Mouse (Mus musculus) hindbrain, embryonic 14.5 days (tissue): ENCODE data around the gene Fbln2. TPM values are rescaled to one million over a fixed set of nuclear protein-coding genes. Genes with fewer than 3 reads are reported as not detected.

Experiments
- ATAC-seq: fragments of 200-750 bp; cut with Nextera tagmentation; 2 replicates; pipeline ENCODE4 v1.8.0; 2017; ENCODE audit warnings: moderate number of reproducible peaks, mild to moderate bottlenecking, moderate TSS enrichment, moderate library complexity; ENCODE audit not compliant: low FRiP score
- DNase-seq: peaks from one replicate; pipeline ENCODE4 v3.0.0-alpha.2; 2015; ENCODE audit warnings: low spot score
- H3K27ac ChIP-seq: fragments of 300-500 bp; sonication (generic); 2 replicates; pipeline ENCODE4 v1.5.1; 2014; ENCODE audit warnings: mild to moderate bottlenecking, moderate library complexity
- H3K27me3 ChIP-seq: fragments of 300-500 bp; sonication (generic); 2 replicates; pipeline ENCODE4 v1.6.1; 2014; ENCODE audit warnings: mild to moderate bottlenecking, low read length, mixed read lengths; ENCODE audit not compliant: control insufficient read depth, insufficient read depth
- H3K36me3 ChIP-seq: fragments of 300-500 bp; sonication (generic); replicated peaks from 2 replicates; pipeline ENCODE4 v1.6.1; 2014; ENCODE audit not compliant: control insufficient read depth, insufficient read depth
- H3K4me1 ChIP-seq: fragments of 300-500 bp; sonication (generic); replicated peaks from 2 replicates; pipeline ENCODE4 v1.6.1; 2014; ENCODE audit warnings: antibody characterized with exemption, low read length, mixed read lengths; ENCODE audit not compliant: control insufficient read depth, insufficient read depth
- H3K4me2 ChIP-seq: fragments of 300-500 bp; sonication (generic); replicated peaks from 2 replicates; pipeline ENCODE4 v1.6.1; 2014; ENCODE audit warnings: mild to moderate bottlenecking, moderate library complexity
- H3K4me3 ChIP-seq: fragments of 300-500 bp; sonication (generic); replicated peaks from 2 replicates; pipeline ENCODE4 v1.5.1; 2014; ENCODE audit warnings: mild to moderate bottlenecking, low read length
- H3K9ac ChIP-seq: fragments of 300-500 bp; sonication (generic); 2 replicates; pipeline ENCODE4 v1.6.1; 2014
- H3K9me3 ChIP-seq: fragments of 300-500 bp; sonication (generic); 2 replicates; pipeline ENCODE4 v1.6.1; 2016; ENCODE audit warnings: low read length; ENCODE audit not compliant: control insufficient read depth
- WGBS: fragments of 180-500 bp; shearing (Covaris S2); extraction: QIAGEN DNeasy Blood & Tissue Kit; methylation state at CpG from one replicate; pipeline ENCODE4 v1.1.7; 2014; 5-methylcytosine and 5-hydroxymethylcytosine counted together
- polyA plus RNA-seq: library from polyadenylated mRNA; unstranded; fragments of >200 nt; fragmentation: Nextera tagmentation; extraction: Ambion mirVana; gene quantifications from 2 replicates; pipeline ENCODE4 v1.2.1, GENCODE M21; 2014

Gene Fbln2
- polyA plus RNA-seq, 1 experiment from 2014 or later = 27.2 TPM

DNA sequence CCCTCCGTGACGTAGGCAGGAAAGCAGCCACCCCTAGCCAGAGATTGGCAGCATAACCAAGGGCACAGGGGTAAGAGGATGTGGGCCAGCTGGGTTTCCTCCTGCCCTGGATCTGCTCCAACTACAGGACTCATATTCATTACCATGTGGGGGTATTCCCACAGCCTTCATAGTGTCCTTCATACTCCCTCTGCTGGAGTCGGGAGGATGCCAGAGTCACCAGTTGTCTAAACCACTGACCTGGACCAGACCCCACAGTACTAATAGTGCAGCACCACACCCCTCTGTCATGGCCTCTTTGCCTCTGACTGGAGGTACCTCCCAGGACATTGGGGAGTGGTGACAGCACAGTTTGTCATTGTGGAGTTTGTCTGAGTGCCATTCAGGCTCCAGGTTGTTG, 38.0 kb upstream of the Fbln2 start:
- WGBS = 71% methylated on average over 3 of the region's 3 CpGs
- Histone ChIP-seq H3K9ac (no peak overlapping the region), H3K27me3 (no peaks in the 10 kb centered on the region), H3K4me1 (no peaks in the 10 kb centered on the region), H3K36me3 (peaks cover 49% of the 10 kb centered on the region), H3K27ac (no peak overlapping the region), H3K4me2 (no peak overlapping the region), H3K4me3 (no peak overlapping the region), H3K9me3 (no peaks in the 10 kb centered on the region)
- ATAC-seq = no peak
- DNase-seq = no peak

DNA sequence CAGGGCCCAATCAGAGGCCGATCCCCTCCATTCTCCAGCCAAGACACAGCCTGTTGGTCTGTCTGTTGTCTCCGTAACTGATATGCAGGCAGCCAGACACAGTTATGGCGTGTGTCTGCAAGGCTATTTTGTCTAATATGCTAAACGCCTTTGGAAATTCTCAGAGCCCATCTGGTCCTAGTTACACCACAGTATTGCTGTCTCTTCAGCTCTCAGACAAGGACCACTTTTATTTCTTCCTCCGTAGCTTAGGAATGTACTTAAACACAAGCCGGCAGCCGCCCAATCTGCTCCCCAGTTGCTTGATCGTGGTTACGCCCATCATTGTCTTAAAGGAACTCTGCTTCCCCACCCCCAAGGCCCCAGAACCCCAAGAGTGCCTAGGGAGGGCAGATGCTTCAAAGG, 31.5 kb upstream of the Fbln2 start:
- ATAC-seq (no peak), DNase-seq (no peak)
- Histone ChIP-seq H3K27ac (no peak overlapping the region; the same call in 1 of the 2 replicates), H3K36me3 (no peaks in the 10 kb centered on the region), H3K4me2 (no peak overlapping the region), H3K27me3 (no peaks in the 10 kb centered on the region), H3K4me3 (no peak overlapping the region), H3K9ac (no peak overlapping the region), H3K9me3 (no peaks in the 10 kb centered on the region), H3K4me1 (no peaks in the 10 kb centered on the region; the same call in 1 of the 2 replicates)
- 63% methylated on average over 9 of the region's 9 CpGs for WGBS

DNA sequence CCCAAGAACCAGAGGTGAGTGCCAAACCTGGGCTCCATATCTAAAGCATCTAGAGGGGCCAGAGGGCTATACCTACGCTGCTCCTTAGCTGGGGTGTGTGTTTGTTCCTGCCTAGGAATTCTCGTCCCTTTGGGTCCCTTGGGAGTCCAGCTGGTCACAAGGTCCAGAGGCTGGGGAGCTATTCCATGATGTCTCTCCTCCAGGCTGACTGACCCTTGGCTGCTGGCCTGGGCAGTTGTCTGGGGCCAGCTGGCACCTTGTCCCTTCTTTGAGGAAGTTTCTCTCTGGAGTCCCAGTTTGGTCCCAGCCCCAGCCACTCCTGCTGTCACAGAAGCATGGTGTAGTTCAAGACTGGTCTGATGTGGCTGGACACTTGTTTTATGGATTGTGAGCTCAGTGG, 30.9 kb upstream of the Fbln2 start:
- no peak for DNase-seq
- 77% methylated on average over 2 of the region's 2 CpGs for WGBS
- Histone ChIP-seq H3K36me3 (no peaks in the 10 kb centered on the region), H3K27me3 (no peaks in the 10 kb centered on the region), H3K9ac (no peak overlapping the region), H3K4me1 (no peaks in the 10 kb centered on the region; the same call in 1 of the 2 replicates), H3K4me3 (no peak overlapping the region), H3K27ac (no peak overlapping the region), H3K9me3 (no peaks in the 10 kb centered on the region), H3K4me2 (no peak overlapping the region)
- no peak for ATAC-seq

- no peak for DNase-seq
- Histone ChIP-seq H3K4me2 (no peak overlapping the region), H3K9ac (no peak overlapping the region), H3K4me1 (no peaks in the 10 kb centered on the region; the same call in 1 of the 2 replicates), H3K9me3 (no peaks in the 10 kb centered on the region), H3K27me3 (no peaks in the 10 kb centered on the region), H3K36me3 (no peaks in the 10 kb centered on the region), H3K27ac (no peak overlapping the region), H3K4me3 (no peak overlapping the region)
- WGBS = 83% methylated on average over 4 of the region's 4 CpGs
- no peak for ATAC-seq
Observed at GRCm38 (mm10) chr6:91182075-91182490, 30.2 kb upstream of the Fbln2 start.

- Histone ChIP-seq H3K27me3 (no peaks in the 10 kb centered on the region), H3K9ac (no peak overlapping the region), H3K4me3 (no peak overlapping the region), H3K4me2 (no peak overlapping the region), H3K27ac (no peak overlapping the region), H3K9me3 (no peaks in the 10 kb centered on the region), H3K4me1 (no peaks in the 10 kb centered on the region; the same call in 1 of the 2 replicates), H3K36me3 (no peaks in the 10 kb centered on the region)
- DNase-seq = no peak
- WGBS = 32% methylated on average over 1 of the region's 1 CpGs
- ATAC-seq = no peak
Observed at GRCm38 (mm10) chr6:91183041-91183440, 29.2 kb upstream of the Fbln2 start.

DNA sequence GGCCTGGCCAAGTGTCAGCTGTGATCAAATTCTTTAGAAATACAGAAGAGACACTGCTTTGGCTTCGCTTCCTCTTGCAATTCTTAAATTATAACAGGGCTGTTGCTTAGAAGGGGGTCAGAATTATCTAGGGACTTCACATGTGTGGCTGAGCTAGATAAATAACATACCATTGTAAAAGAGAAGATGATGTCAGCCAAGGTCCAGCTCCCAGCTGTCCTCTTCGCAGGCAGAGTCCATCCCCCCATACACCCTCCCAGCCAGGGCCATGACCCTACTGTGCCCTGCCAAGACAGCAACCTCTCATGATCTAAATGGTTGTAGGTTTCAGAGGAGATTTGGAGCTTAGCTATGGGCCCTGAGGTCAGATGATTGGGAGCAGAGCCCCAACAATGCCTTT, 28.3 kb upstream of the Fbln2 start:
- no peaks in the 10 kb centered on the region for H3K36me3 ChIP-seq
- H3K4me2 ChIP-seq = no peak overlapping the region
- H3K4me1 ChIP-seq = no peaks in the 10 kb centered on the region; the same call in 1 of the 2 replicates
- no peaks in the 10 kb centered on the region for H3K9me3 ChIP-seq
- no peak overlapping the region for H3K27ac ChIP-seq
- no peak overlapping the region for H3K4me3 ChIP-seq
- DNase-seq = no peak
- H3K27me3 ChIP-seq = no peaks in the 10 kb centered on the region
- H3K9ac ChIP-seq = no peak overlapping the region
- no peak for ATAC-seq
- WGBS = 75% methylated on average over 2 of the region's 2 CpGs

DNA sequence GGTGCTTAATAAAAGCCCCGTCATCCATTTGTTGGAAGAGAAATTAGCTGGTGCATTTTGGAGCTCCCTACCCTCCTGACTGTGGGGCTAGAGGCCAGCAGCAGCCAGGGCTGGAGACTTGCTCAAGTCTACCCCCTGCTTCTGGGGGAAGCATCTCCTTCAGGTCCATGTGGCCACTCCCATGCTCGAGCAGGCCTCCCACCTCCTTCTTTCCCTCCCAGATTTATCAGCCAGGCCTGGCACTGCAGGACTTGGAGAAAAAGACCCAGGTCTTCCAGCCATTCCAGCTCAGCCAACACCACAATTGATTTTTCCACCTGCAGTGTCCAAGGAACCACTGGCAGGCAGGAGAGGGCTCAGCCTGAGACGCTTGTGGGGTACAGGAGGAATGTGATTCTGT, 27.5 kb upstream of the Fbln2 start:
- Histone ChIP-seq H3K4me3 (no peak overlapping the region), H3K9ac (no peak overlapping the region), H3K9me3 (no peaks in the 10 kb centered on the region), H3K4me2 (no peak overlapping the region), H3K27me3 (no peaks in the 10 kb centered on the region), H3K36me3 (no peaks in the 10 kb centered on the region), H3K4me1 (no peaks in the 10 kb centered on the region; the same call in 1 of the 2 replicates), H3K27ac (no peak overlapping the region)
- DNase-seq = no peak
- WGBS = 64% methylated on average over 3 of the region's 3 CpGs
- ATAC-seq = no peak

GRCm38 (mm10) chr6:91185502-91185901, 26.8 kb upstream of the Fbln2 start:
- Histone ChIP-seq H3K27ac (no peak overlapping the region), H3K27me3 (no peaks in the 10 kb centered on the region), H3K36me3 (no peaks in the 10 kb centered on the region), H3K4me3 (no peak overlapping the region), H3K4me1 (no peaks in the 10 kb centered on the region; the same call in 1 of the 2 replicates), H3K9ac (no peak overlapping the region), H3K9me3 (no peaks in the 10 kb centered on the region), H3K4me2 (no peak overlapping the region)
- ATAC-seq (no peak), DNase-seq (no peak)
- WGBS = 86% methylated on average over 5 of the region's 5 CpGs

- H3K4me1 ChIP-seq = no peaks in the 10 kb centered on the region
- H3K4me3 ChIP-seq = no peak overlapping the region
- DNase-seq (no peak), ATAC-seq (no peak)
- no peak overlapping the region for H3K27ac ChIP-seq
- no peak overlapping the region for H3K9ac ChIP-seq
- no peaks in the 10 kb centered on the region for H3K36me3 ChIP-seq
- H3K9me3 ChIP-seq = no peaks in the 10 kb centered on the region
- no peaks in the 10 kb centered on the region for H3K27me3 ChIP-seq
- WGBS = 62% methylated on average over 4 of the region's 4 CpGs
- H3K4me2 ChIP-seq = no peak overlapping the region
Observed at GRCm38 (mm10) chr6:91186161-91186931, 25.9 kb upstream of the Fbln2 start.
